Mouse (Mus musculus): ENCODE measurements at regions not wholly inside any gene's neighbourhood (a gene's known extent, or its start where the extent isn't known, plus 50 kb on each side); places are given as distances from the start of the nearest gene placed in this dataset.

DNA sequence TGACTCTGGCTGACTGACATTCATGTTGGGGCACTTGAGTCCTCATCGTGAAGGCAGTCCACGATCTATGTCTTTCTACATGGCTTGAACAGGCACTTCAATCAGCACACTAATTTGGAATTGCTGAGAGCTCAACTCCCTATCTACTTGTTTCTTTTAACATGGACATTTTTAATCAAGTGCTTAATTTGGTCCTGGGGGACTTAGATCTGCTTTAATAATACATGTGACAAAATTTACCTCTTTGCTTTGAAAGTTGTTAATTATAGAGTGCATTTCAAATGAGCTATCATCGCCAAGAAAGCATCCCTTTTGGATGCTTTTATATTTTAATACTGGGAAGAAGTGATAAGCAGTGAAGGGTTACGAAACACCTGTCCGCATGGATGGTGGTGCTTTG lies 436.6 kb upstream of the Sel1l start:
- TF ChIP-seq MAFK (IDR thresholded peaks at IDR 0.05; ENCODE audit: insufficient read depth, low read depth, low read length), result no peak
- Histone ChIP-seq H3K9me3 (ENCODE audit: control insufficient read depth, insufficient read depth, low read depth, low read length) (no peaks in the 10 kb centered on the region), H3K27ac (ENCODE audit: insufficient read depth, low read depth, low read length, poor library complexity, severe bottlenecking) (no peak overlapping the region), H3K4me3 (ENCODE audit: insufficient read depth in 1 of 2, low read depth in 1 of 2, low read length in 2 of 2, poor library complexity in 1 of 2, severe bottlenecking in 1 of 2) (no peak overlapping the region), H3K9ac (ENCODE audit: insufficient read depth, low read depth, low read length, poor library complexity, severe bottlenecking) (no peak overlapping the region), H3K4me1 (ENCODE audit: control insufficient read depth in 2 of 2, insufficient read depth in 2 of 2, low read length in 2 of 2, poor library complexity in 1 of 2) (no peaks in the 10 kb centered on the region), H3K36me3 (ENCODE audit: control insufficient read depth, insufficient read depth, low read length, poor library complexity, severe bottlenecking) (no peaks in the 10 kb centered on the region)
- no peak for DNase-seq (ENCODE audit: low read depth, low spot score)
- in situ Hi-C loops (cut with MboI; ENCODE audit: low sequenced_read_pairs in 2 of 2, unreplicated experiment in 2 of 2), result no loop called here

DNA sequence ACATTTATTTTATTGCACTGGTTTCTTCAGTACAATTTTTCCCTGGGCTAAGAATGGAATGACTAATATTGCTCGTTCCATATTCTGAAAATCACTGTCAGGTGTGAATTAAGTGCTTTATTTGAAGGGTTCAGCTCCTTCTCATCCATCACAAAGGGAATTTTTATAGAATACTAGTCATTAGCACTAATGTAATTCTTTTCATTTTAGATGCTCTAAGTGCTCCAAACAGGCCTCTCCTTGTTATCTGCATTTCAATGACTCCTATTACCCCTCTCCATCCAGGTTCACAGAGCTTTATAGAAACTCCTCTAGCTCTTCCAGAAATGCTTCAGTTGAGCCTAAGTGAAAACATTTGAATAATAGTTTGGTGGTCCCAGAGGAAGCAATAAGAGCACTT lies 431.5 kb upstream of the Sel1l start:
- H3K4me3 ChIP-seq (ENCODE audit: insufficient read depth in 1 of 2, low read depth in 1 of 2, low read length in 2 of 2, poor library complexity in 1 of 2, severe bottlenecking in 1 of 2), result no peak overlapping the region
- TF ChIP-seq CHD2 (IDR thresholded peaks at IDR 0.05; ENCODE audit: low read depth, low read length), result no peak
- TF ChIP-seq MAFK (IDR thresholded peaks at IDR 0.05; ENCODE audit: insufficient read depth, low read depth, low read length), result no peak
- no peak for TF ChIP-seq ZNF384 (IDR thresholded peaks at IDR 0.05; ENCODE audit: low read depth, low read length)
- TF ChIP-seq ZC3H11A (IDR thresholded peaks at IDR 0.05; ENCODE audit: borderline replicate concordance, low read depth, low read length), result no peak
- TF ChIP-seq HCFC1 (IDR thresholded peaks at IDR 0.05; ENCODE audit: borderline replicate concordance, insufficient read depth, low read length), result no peak
- H3K9ac ChIP-seq (ENCODE audit: insufficient read depth, low read depth, low read length, poor library complexity, severe bottlenecking), result no peak overlapping the region
- in situ Hi-C loops (cut with MboI; ENCODE audit: low sequenced_read_pairs in 2 of 2, unreplicated experiment in 2 of 2), result no loop called here
- no peaks in the 10 kb centered on the region for H3K9me3 ChIP-seq (ENCODE audit: control insufficient read depth, insufficient read depth, low read depth, low read length)
- no peak overlapping the region for H3K27ac ChIP-seq (ENCODE audit: insufficient read depth, low read depth, low read length, poor library complexity, severe bottlenecking)
- H3K36me3 ChIP-seq (ENCODE audit: control insufficient read depth, insufficient read depth, low read length, poor library complexity, severe bottlenecking), result no peaks in the 10 kb centered on the region
- no peak for DNase-seq (ENCODE audit: low read depth, low spot score)
- no peaks in the 10 kb centered on the region for H3K4me1 ChIP-seq (ENCODE audit: control insufficient read depth in 2 of 2, insufficient read depth in 2 of 2, low read length in 2 of 2, poor library complexity in 1 of 2)

DNA sequence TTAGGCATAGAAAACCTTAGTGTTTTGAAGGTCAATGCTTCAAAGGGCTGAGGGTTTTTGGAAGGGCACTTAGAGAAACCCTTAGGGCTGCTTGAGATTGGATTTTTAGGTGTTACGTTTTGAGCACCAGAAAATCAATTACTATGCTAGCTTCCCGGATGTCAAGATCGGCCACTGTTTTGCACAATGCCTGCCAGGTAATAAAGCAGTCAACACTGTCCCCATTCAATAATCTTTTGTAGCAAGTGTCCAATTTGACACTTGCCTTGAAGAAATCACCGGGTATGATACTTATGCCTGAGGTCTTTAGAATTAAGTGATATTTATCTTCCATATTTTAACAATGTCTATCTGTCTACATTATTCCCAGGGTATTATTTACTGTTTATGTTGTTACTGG lies 403.0 kb upstream of the Sel1l start:
- no peak for DNase-seq (ENCODE audit: low read depth, low spot score)
- H3K9ac ChIP-seq (ENCODE audit: insufficient read depth, low read depth, low read length, poor library complexity, severe bottlenecking), result no peak overlapping the region
- H3K27ac ChIP-seq (ENCODE audit: insufficient read depth, low read depth, low read length, poor library complexity, severe bottlenecking), result no peak overlapping the region
- H3K9me3 ChIP-seq (ENCODE audit: control insufficient read depth, insufficient read depth, low read depth, low read length), result no peaks in the 10 kb centered on the region
- in situ Hi-C loops (cut with MboI; ENCODE audit: low sequenced_read_pairs in 2 of 2, unreplicated experiment in 2 of 2), result no loop called here
- H3K4me1 ChIP-seq (ENCODE audit: control insufficient read depth in 2 of 2, insufficient read depth in 2 of 2, low read length in 2 of 2, poor library complexity in 1 of 2), result no peaks in the 10 kb centered on the region
- H3K36me3 ChIP-seq (ENCODE audit: control insufficient read depth, insufficient read depth, low read length, poor library complexity, severe bottlenecking), result no peaks in the 10 kb centered on the region
- no peak overlapping the region for H3K4me3 ChIP-seq (ENCODE audit: insufficient read depth in 1 of 2, low read depth in 1 of 2, low read length in 2 of 2, poor library complexity in 1 of 2, severe bottlenecking in 1 of 2)
- no peak for TF ChIP-seq HCFC1 (IDR thresholded peaks at IDR 0.05; ENCODE audit: borderline replicate concordance, insufficient read depth, low read length)

DNA sequence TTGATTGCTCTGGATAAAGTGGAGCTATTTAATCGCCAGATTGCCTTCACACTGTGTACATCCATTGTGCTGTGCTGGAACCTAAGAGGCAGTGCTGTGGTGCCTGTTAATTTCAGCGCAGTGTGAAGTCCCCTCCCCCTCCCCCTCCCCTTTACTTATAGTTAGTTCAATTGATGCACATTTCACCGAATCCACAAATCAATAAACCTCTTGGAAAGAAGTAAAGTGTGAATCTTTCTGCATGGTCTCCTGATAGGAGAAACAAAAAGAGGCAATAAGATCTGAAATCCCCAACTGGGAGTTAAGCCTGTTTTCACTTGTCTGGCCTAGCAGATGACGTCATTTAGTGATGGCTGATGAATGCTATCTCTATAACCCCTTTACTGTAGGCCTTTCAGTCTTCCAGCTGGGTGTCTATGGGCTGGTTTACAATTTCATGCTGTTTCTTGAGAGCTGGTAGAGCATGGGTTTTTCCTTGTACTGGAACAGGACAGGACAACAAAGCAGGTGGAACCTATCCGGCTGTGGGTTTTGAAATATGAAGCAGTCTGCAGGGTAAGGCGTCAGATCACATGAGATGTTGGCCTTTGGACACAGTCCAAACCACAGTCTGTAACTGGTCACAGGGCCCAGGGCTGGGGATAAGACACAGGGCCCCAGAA lies 398.0 kb upstream of the Sel1l start:
- Histone ChIP-seq H3K9me3 (ENCODE audit: control insufficient read depth, insufficient read depth, low read depth, low read length) (no peaks in the 10 kb centered on the region), H3K27ac (ENCODE audit: insufficient read depth, low read depth, low read length, poor library complexity, severe bottlenecking) (no peak overlapping the region), H3K4me1 (ENCODE audit: control insufficient read depth in 2 of 2, insufficient read depth in 2 of 2, low read length in 2 of 2, poor library complexity in 1 of 2) (no peaks in the 10 kb centered on the region), H3K9ac (ENCODE audit: insufficient read depth, low read depth, low read length, poor library complexity, severe bottlenecking) (no peak overlapping the region), H3K36me3 (ENCODE audit: control insufficient read depth, insufficient read depth, low read length, poor library complexity, severe bottlenecking) (no peaks in the 10 kb centered on the region), H3K4me3 (ENCODE audit: insufficient read depth in 1 of 2, low read depth in 1 of 2, low read length in 2 of 2, poor library complexity in 1 of 2, severe bottlenecking in 1 of 2) (no peak overlapping the region)
- in situ Hi-C loops (cut with MboI; ENCODE audit: low sequenced_read_pairs in 2 of 2, unreplicated experiment in 2 of 2), result no loop called here
- TF ChIP-seq CHD2 (IDR thresholded peaks at IDR 0.05; ENCODE audit: low read depth, low read length) (no peak), ZNF384 (IDR thresholded peaks at IDR 0.05; ENCODE audit: low read depth, low read length) (no peak), HCFC1 (IDR thresholded peaks at IDR 0.05; ENCODE audit: borderline replicate concordance, insufficient read depth, low read length) (no peak), ZC3H11A (IDR thresholded peaks at IDR 0.05; ENCODE audit: borderline replicate concordance, low read depth, low read length) (no peak), MAFK (IDR thresholded peaks at IDR 0.05; ENCODE audit: insufficient read depth, low read depth, low read length) (no peak)
- no peak for DNase-seq (ENCODE audit: low read depth, low spot score)

DNA sequence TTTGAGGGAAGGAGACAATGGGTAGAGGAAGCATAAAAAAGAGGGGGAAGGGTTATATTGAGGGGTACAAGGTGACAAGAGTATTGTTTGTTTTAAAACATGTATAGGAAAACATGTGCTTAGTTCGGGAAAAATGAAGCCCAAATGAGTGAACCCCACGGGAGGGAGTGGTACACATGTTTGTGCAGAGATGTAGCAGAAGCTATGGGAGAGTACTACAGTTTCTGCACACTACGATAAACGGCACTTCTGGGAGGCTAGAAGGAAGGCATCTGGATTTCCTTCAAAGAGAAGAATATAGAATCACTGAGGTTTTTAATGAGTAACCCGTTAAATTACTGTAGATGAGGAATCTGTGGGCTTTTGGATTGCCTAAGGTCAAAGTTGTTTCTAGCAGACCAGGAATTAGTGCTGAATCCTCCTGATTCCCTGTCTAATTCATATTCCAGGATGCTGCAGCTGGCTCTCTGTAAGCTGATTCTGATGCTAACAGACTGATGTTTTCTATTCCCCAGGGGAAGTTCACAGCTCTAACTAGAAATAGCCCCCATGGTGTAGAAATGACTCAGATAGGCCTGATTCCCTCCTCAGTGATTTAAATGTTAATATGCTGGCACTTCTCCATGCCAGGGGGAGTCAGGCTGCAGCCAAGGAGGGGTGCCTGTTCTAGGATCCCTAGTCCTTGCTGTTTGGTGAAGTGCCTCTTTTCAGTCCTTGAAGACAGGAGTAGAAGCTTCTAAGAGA lies 391.2 kb upstream of the Sel1l start:
- Histone ChIP-seq H3K36me3 (ENCODE audit: control insufficient read depth, insufficient read depth, low read length, poor library complexity, severe bottlenecking) (no peaks in the 10 kb centered on the region), H3K9ac (ENCODE audit: insufficient read depth, low read depth, low read length, poor library complexity, severe bottlenecking) (no peak overlapping the region), H3K27ac (ENCODE audit: insufficient read depth, low read depth, low read length, poor library complexity, severe bottlenecking) (no peak overlapping the region), H3K9me3 (ENCODE audit: control insufficient read depth, insufficient read depth, low read depth, low read length) (no peaks in the 10 kb centered on the region), H3K4me1 (ENCODE audit: control insufficient read depth in 2 of 2, insufficient read depth in 2 of 2, low read length in 2 of 2, poor library complexity in 1 of 2) (no peaks in the 10 kb centered on the region), H3K4me3 (ENCODE audit: insufficient read depth in 1 of 2, low read depth in 1 of 2, low read length in 2 of 2, poor library complexity in 1 of 2, severe bottlenecking in 1 of 2) (no peak overlapping the region)
- TF ChIP-seq HCFC1 (IDR thresholded peaks at IDR 0.05; ENCODE audit: borderline replicate concordance, insufficient read depth, low read length) (no peak), ZC3H11A (IDR thresholded peaks at IDR 0.05; ENCODE audit: borderline replicate concordance, low read depth, low read length) (no peak), CHD2 (IDR thresholded peaks at IDR 0.05; ENCODE audit: low read depth, low read length) (no peak), MAFK (IDR thresholded peaks at IDR 0.05; ENCODE audit: insufficient read depth, low read depth, low read length) (no peak), ZNF384 (IDR thresholded peaks at IDR 0.05; ENCODE audit: low read depth, low read length) (no peak)
- no peak for DNase-seq (ENCODE audit: low read depth, low spot score)
- in situ Hi-C loops (cut with MboI; ENCODE audit: low sequenced_read_pairs in 2 of 2, unreplicated experiment in 2 of 2), result no loop called here

All from ES-E14 (cell line).